Mouse (Mus musculus) left cerebral cortex, postnatal 25 days (tissue): ENCODE data around the gene Osbpl10. TPM values are rescaled to one million over a fixed set of nuclear protein-coding genes. Genes with fewer than 3 reads are reported as not detected.

Source experiments
- DNase-seq, 2 experiments: peaks; one replicate each; pipeline ENCODE4 v3.0.0; 2022; ENCODE audit warnings: low spot score in 2 of 2, mixed read lengths in 1 of 2
- intact Hi-C: fragments of 180-260 bp; cut with DNase I; formaldehyde crosslinking; loops from one replicate; pipeline ENCODE4 v1.15.1; 2025
- total RNA-seq, 2 experiments: library from RNA; stranded (reverse); gene quantifications; 2 replicates each; pipeline ENCODE4 v1.2.3; 2021

The Osbpl10 gene
- total RNA-seq, 2 experiments from 2014 or later = 46.4 to 54.6 TPM

DNA sequence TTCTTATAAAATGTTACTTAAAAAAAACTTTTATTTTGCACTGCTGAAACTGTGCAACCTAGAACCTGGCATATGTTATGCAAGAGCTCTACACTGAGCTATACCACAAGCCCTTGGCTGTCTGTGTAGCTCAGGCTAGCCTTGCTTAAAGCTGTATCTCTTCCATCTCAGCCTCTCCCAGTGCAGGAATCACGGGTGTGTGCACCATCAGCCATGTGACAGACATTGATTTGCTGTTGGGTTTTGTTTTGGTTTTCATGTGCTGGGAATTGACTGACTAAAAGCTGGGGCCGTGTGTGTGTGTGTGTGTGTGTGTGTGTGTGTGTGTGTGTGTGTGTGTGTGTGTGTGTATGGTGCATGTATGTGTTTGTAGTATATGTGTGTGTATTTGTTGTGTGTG is 155.6 kb downstream of the Osbpl10 start:
- intact Hi-C loops = no loop called here
- no peak for DNase-seq

GRCm38 (mm10) chr9:115134736-115135135 is 156.4 kb downstream of the Osbpl10 start:
- DNase-seq = no peak
- intact Hi-C loops = no loop called here

- DNase-seq = no peak
- intact Hi-C loops = no loop called here
Observed at GRCm38 (mm10) chr9:115135352-115135751, 157.0 kb downstream of the Osbpl10 start.

DNA sequence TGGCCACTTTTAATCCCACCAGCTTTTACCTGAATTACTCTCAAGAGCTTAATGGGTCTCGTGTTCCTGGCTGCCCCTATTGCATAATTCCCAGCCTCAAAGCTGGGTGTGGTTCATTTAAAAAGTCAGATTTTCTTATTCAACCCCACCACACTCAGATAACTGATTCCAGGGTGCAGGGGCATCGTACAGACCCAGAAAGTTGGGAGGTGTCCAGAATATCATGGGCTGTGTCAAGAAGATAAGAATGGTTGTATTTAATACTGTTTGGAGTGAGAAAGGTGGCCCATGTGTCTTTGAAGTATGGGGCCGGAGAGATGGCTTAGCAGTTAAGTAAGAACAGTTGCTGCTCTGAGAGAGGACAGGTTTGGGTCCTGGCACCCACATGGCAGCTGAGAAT is 159.5 kb downstream of the Osbpl10 start:
- intact Hi-C loops = no loop called here

DNA sequence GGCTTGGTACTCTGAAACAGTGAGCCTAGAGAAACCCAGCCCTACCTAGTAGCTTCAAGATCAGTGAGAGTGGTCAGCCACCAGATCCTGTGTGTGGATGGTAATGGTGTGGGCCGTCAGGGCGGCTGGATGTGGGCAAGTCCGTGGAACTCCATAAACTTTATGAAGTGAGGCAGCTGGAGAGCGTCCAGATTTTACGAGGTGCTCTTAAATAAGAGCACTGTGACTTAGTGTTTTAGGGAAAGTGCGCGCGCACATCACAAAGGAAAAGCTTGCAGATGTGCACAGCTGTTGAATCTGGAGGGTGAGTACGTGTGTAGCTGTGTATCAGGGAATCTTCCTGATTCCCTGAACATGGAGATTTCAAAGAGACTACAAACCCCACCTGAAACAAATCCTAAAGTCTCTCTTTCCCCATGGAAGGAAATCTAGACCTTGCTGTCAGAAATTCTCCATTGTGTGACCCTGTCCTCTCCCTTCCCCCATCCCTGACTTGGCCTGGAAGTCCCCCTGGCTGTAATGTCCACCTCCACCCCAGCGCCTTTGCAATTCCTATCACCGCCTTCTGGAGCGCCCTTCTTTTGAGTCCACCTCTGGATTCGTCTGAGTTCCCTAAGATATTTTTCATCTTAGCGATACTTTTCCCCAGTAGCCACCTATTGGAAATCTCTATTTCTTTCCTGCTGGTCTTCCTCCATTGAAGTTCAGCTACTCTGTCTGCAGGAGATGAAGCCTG is 161.4 kb downstream of the Osbpl10 start:
- DNase-seq = no peak
- intact Hi-C loops = no loop called here

More for the DNA sequence above, 159.5 kb downstream of the Osbpl10 start:
- no peak for DNase-seq

GRCm38 (mm10) chr9:115147141-115147540 is 168.8 kb downstream of the Osbpl10 start:
- intact Hi-C loops = no loop called here
- no peak for DNase-seq

GRCm38 (mm10) chr9:115147586-115148355 is 169.4 kb downstream of the Osbpl10 start:
- no peak for DNase-seq
- intact Hi-C loops = no loop called here

GRCm38 (mm10) chr9:115149011-115149756 is 170.8 kb downstream of the Osbpl10 start:
- DNase-seq = no peak
- intact Hi-C loops = no loop called here

DNA sequence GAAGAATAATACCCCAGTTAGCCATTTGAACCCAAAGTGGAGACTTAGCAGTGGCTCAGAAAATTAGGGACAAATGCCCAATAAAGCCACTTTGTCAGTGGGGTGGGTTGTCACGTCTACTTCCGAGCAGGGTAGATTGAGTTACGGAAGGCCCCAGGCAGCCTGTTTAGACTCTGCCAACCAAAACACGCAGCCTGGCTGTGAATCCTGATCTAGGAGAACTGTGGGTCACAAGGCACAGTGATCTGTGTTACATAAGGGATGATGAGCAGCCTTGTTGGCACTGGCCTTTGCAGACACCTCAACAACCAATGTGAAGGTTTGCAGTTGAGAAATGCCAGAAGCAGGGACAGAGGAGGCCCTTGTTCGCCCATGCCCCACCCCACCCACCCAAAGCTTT is 183.2 kb downstream of the Osbpl10 start:
- peak; percentile 32 to 43 for DNase-seq
- intact Hi-C loops = loop anchor here (5.0 kb wide), 1 partner anchor 101 kb away; no protein-coding TSS in a partner anchor

GRCm38 (mm10) chr9:115163031-115163430 is 184.7 kb downstream of the Osbpl10 start:
- DNase-seq = peak; percentile 17 to 19
- intact Hi-C loops = loop anchor here (5.0 kb wide), 1 partner anchor 99 kb away; no protein-coding TSS in a partner anchor

- DNase-seq = no peak
- intact Hi-C loops = loop anchor here (5.0 kb wide), 1 partner anchor 99 kb away; no protein-coding TSS in a partner anchor
Observed at GRCm38 (mm10) chr9:115163693-115164092, 185.3 kb downstream of the Osbpl10 start.

DNA sequence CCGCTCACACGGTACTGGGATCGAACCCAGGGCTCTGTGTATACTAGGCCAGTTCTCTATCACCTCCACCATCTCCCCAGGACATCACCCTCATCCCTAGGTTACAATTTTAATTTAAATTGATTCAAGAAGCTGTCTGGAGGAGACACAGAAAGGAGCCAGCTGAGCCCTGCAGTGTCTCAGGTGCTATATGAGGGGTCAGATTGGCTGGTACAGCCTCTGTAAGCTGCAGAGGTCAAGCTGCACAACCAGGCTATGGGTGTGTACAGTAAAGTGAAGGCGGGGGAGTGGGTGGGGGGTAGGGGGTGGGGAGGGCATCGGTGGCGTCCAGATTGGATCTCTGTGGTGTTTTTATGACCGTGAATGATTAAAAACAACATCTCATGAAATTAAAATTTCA is 186.0 kb downstream of the Osbpl10 start:
- intact Hi-C loops = loop anchor here (5.0 kb wide), 1 partner anchor 98 kb away; no protein-coding TSS in a partner anchor
- DNase-seq = no peak

DNA sequence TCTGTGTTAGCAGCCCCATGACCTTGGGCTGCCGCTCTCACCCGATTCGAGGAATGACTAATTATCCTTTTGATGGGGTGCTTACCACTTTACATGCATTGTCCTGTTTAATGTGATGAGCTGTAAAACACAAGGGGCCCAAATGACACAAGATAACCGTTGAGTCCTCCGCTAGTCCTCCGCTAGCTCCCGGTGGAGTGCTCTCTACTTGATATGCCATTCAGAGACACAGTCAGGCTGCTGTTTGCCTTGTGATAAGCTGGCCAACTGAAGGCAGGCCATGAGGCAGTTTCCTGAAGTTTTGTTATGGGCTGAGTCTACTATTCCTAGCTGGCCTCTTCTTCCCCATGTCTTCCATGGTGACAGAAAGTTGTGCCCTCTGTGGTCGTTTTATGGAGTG is 187.6 kb downstream of the Osbpl10 start:
- intact Hi-C loops = no loop called here
- DNase-seq = no peak

- intact Hi-C loops = no loop called here
Observed at GRCm38 (mm10) chr9:115169591-115169990, 191.2 kb downstream of the Osbpl10 start.

DNA sequence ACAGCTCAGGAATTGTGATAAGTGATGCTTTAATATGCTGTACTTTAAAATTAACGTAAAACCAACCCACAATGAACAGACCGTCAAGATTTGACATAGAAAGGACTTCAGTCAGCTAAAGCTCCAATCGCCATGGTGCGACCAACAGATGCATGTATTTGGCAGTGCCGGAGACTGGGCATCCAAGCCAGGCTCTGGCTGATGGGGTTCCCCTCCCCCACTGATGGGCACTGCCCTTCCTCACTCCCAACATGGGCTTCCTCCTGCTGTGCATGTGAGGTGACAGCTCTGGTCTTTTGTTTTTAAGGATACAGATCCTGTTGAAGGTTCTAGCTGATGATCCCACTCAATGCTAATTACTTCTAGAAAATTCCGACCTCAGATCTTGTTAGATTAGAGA is 193.7 kb downstream of the Osbpl10 start:
- intact Hi-C loops = no loop called here
- DNase-seq = no peak

More at GRCm38 (mm10) chr9:115169591-115169990, 191.2 kb downstream of the Osbpl10 start:
- DNase-seq = no peak

DNA sequence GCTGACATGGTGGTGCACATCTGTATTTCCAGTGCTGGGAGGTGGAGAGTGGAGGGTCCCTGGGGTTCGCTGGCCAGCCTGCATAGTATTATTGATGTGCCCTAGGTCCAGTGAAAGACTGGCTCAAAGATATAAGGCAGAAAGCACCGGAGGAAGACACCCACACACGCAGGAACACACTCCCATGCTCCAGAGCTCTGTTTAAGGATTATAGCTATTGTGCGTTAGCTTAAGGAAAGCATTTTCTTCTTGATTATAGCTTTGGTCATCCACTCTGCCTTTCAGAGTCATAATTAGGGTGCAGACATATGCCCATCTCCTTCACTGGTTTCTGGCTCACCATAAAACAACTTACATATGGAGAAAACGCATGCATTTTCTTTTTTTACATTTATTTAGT is 200.8 kb downstream of the Osbpl10 start:
- intact Hi-C loops = no loop called here
- no peak for DNase-seq

- DNase-seq = peak in 1 of 2 experiments; percentile 27
- intact Hi-C loops = no loop called here
Observed at GRCm38 (mm10) chr9:115179935-115180334, 201.6 kb downstream of the Osbpl10 start.

DNA sequence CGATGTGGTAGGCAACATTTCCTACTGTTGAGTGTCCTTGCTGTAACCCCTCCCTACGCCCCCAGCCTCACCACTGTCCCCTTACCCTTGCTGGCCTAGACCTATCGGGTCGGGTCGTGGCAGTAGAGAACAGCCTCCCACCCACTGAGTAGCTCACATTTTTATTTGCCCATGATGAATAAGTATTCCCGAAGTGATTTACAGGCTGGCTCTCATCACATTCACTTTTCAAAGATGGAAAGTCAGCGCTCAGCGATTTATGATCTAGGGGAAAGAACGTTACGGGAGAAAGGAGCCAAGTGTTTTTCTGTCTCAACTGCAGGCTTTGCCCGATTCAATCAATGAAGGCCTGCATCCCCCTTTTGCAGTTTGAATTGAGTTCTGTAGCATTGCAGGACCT is 208.0 kb downstream of the Osbpl10 start:
- intact Hi-C loops = no loop called here
- no peak for DNase-seq

DNA sequence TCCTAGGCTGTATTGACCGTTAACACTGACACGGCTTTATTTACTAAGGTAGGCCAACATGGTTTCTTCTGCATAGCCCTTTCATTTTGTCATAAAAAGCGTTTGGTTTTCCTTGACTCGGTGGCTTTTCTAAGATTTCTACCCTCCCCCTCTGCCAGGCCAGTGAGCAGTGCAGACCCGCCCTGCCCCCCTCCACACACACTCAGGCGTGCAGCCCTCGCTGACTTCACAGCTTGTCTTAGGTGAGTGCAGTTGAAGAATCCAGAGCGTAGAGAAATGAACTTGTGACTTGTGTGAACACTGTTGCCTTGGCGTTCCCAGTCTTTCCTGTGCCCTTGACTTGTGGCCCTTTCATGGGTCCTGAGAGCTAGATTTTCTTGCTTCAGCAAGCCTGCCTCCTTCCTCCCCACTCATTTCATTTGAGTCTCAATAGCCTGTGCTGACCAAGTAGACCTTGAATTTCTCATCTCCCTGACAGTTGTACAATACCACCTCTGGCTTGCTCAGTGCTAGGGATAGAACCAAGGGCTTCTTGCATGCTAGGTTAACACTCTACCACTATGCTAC is 212.1 kb downstream of the Osbpl10 start:
- intact Hi-C loops = no loop called here
- DNase-seq = no peak

- intact Hi-C loops = no loop called here
- no peak for DNase-seq
Observed at GRCm38 (mm10) chr9:115192890-115193289, 214.5 kb downstream of the Osbpl10 start.
